Mouse (Mus musculus): ENCODE measurements at regions not wholly inside any gene's neighbourhood (a gene's known extent, or its start where the extent isn't known, plus 50 kb on each side); places are given as distances from the start of the nearest gene placed in this dataset.

DNA sequence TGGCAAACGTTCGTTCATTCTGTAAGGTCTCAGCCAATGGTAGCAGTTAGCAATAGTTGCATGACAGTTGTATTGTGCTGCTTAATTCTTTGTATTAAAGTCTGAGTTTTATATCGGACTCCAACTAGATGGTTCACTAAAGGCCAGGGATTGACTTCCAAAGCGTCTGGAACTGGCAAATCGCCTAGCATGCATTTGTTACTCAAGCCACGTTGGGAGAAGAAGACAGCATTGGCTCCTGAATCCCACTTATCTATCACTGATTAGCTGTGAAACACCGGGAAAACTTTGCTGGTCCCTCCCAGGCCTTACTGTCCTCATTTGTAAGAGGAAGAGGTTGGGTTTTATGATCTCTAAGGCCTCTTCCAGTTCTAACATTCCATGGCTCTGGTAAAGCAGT, 124.8 kb upstream of the Igf1 start:
- DNase-seq = no peak

DNA sequence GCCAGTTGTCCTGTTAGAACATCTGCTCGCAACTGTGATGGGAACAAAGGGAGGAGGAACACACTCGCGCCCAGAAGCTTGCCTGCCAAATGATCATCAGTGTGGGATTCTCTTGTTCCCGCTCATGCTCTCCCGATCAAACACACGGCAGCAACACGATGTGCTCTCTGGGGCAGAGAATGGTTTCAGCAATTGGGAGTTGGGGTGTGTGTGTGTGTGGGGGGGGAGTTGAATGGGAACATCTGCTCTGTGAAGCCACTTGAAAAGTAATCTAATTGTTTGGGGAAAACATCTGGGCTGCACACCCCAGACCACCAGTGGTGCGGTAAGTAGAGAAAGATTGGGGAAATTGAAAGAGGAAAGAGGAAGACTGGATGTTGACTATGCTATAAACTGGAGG, 117.7 kb upstream of the Igf1 start:
- DNase-seq = no peak

DNA sequence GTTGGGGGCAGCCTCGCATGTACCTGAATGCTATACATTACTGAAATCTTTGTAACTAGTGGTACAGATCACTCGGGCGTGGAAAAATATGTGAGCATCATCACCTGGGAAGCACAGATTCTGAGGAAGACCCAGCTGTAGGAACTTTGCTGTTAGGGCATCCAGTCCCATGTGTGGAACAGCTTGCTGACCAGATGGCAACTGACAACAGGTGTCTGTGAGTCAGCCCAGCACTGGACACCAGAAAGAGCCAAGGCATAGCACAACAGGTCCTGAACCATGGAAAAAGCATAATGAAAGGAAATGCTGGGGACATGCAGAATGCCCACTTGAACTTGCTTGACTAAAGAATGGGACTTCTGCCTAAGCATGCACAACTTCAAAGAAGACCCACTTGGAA, 115.3 kb upstream of the Igf1 start:
- peak; percentile 7 for DNase-seq

DNA sequence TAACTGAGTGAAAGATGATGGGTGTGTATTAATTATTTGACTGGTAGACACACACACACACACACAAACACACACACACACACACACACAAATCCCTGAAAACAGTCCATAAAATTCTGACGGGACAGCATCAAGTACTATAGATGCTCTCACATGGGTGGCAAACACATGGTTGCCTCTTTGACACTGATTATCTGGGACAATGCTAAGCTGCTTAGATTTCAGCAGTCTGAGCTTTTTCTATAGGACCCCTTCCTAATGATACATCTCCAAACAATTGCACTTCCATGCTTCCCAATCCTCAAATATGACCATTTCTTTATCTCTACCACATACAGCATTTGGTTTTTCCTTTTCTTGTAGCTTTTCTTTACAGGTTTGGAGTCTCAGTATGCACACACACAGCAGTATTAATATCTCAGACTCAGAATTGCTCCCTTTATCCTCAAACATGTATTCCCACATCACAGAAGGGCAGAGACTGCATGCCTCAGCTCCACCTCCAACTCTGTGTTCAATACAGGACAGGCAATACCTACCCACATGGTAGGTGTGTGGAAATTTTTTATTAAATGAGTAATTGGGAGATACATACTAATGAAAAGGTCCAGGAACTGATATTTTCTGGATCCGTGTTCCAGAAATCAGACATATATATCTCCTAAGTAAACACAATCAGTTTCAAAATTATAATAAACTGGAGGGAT, 110.1 kb upstream of the Igf1 start:
- no peak for DNase-seq

DNA sequence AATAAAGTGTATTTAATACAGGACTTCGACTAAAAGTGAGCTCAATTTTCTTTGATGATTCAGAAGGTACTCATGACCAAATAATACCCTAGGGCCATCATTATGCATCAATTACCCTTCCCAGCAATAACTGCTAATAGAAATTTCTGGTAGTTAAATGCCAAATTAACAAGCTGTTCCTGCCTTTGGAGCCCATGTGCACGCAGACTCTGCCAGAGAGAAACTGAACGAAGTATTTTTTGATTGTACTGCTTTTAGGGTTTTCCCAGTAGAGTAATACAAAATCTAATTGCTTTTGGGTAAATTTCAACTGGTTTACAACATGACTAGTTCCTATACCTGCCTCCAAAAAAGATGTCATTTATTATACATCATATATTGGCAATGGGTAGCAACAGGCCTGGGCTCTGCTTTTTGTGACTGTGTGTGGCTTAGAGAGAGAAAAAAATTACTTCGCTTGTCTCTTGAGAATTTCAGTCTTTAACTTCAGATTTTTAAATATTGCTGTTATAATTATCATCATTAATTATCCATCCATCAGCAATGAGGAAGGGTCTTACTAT, 109.4 kb upstream of the Igf1 start:
- no peak for DNase-seq

DNA sequence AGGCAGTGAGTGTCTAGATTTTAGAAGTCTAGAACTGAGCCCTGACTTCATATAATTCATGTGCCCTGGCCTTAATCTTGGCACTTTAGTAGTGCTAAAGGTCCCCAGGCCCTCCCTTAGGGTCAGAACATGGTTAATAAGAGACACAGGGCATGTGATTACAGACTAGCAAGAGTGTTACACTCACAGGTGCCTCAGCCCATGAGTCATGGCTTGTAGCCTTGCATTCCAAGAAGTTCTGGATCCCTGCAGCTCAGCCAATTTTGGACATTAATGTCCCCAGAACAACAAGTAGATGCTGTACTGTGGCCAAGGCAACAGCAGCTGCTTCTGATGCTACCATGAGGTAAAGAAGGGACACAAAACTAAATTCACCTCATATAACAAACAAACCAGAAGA, 107.7 kb upstream of the Igf1 start:
- DNase-seq = no peak

DNA sequence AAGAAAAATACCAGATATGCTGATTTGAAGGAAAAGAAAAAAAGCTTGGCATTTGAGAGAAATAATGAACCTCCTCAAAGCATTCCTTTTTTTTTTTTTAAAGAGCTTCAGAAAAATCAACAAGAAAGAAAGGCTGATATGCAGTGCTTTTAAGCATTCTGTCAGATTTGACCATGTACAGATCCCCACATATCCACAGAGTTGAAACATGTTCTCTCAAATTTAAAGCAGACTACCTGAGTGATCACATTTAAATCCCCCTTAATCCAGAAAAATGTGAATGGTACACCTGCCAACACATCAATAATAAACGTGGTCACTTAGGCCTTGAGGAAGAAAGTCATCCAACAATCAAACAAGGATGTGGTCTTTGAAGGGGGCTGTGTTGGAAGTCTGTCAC, 107.1 kb upstream of the Igf1 start:
- no peak for DNase-seq

DNA sequence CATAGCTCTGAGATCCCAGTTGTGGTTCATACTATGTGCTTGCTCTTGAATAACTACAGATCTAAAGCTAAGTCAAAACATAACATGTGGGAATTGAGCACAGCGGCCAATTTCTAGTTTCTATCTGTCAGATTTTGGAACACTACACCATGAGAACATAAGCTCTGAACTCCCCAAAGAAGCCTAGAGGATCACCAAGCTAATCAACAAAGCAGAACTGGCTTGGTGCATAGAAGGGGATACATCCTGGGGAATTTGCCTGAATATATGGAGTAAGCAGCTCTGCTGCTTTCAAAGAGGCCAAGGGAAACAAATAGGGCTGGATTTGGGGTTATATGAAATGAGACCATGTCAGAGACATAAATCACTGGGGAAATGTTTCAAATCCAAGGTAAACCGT, 105.9 kb upstream of the Igf1 start:
- DNase-seq = no peak

DNA sequence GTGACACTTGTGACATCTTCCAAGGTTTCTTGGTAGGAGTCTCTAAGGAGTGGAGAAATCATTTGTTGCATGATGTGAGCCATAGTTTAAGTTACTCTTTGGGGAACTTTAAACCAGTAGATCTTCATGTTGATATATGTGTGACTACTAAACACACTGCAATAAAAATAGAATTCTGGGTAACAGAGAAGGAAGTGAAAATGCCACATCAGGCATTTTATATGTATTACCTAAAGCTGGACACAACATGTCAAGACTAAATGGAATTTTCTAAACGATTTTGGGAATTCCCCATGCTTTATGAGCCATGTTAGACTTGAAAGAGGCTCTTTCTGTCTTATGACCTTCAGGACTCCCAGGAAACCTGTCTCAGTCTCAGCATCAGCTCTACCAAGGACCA, 104.6 kb upstream of the Igf1 start:
- DNase-seq = no peak

DNA sequence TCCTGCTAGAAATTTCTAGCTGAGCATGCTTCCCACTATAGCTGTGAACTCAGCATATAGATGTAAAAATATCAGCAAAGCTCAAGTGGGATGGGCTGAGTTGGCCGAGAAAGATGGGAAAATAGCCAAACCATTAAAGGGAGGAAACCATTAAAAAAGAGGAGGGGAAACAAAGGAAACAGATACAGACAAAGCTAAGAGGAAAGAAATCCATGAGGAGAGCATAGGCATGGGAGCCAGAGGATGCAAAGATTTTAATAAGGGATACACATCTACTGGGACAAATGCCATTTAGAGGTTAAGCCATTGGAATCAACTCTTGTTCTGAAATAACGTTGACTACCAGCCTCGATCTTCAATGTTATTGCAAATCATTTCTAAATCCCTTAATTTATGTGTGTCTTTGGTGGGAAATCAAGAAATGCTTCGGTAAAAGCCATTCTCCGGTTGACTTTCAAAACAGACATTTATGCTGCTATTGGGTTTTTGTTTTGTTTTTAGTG, 96.5 kb upstream of the Igf1 start:
- DNase-seq = no peak

DNA sequence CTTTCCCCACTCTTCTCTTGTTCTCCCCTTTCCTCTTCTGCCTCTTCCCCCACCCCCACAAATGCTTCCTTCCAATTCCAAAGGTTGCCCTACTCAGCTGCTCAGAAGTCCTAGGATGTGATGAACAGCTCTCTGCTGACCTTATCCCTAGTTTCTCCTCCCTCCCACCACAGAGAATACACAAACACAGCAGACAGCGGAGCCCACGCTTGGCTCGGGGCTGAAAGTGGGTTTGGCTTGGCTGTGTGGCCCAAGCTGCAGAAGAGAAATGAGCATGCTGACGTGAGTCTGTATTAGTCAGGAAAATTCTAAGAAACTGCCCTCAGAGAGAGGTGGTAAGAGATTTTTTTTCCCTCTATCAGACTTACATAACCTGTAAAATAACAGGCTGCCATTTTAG, 70.5 kb upstream of the Igf1 start:
- DNase-seq = no peak

DNA sequence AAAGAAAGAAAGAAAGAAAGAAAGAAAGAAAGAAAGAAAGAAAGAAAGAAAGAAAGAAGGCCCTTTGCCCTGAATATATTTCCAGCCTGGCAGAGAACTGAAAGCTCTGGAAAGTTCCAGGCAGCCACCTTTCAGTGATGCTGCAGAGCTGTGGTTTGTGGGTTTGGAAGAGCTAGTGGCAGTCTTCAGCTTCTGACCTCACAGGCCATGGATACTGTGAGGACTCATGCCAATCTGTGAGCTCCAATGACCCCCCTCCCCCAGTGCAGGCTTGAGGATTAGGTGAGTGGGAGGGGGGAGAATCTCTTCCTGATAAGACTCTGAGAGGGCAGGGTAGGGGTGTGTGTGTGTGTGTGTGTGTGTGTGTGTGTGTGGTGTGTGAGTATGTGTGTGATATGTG, 65.7 kb upstream of the Igf1 start:
- no peak for DNase-seq

DNA sequence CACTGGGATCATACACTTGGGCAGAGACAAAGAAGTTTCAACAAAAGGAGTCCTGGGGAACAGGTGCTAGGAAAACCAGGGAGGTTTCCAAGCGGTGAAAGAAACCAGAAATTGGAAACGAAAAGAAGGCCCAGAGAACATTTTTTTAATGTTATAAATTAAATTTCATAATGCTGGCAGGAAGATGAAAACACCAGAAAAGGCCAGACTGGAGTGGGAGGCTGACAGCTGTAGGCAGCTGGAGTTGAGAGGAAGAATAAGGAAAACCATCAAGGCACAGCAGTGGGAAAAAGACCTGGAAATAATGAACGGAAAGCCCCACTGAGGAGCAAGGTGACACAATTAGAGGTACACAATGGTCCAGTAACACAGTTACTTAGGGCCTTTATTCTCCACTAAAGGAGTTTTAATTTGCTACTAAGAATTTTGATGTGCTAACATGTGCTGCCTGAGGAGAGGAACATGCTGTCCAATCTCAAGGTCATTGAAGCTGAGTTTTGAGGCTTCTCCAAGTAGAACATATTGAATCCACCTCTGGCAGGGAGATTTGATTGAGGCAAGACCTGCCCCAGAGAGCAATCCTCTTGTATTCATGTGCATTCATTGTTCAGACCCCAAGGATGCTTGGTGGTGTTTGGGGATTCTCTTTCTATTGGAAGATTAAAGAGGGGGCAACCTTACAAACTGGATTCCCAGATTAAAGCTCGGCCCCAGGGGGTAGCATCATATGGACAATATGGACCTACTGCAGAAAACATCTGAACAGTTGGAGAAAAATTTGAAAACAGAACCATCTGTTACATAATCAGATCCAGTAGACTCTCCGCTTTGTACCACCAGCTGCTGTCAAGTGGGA, 53.9 kb upstream of the Igf1 start:
- DNase-seq = no peak

DNA sequence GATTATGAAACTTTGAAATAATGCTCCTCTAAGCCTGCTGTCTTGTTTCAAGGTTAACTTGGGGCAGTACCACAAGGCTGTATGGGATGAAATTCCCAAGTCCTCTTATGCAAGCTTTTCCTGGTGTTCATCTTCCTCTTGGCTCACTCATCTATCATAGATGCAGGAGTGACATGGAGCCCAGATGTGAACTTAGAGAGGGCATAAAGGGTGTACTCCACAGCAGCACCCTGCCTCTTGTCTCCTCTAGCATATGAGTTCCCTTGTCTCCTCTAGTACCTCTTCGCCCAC, 53.3 kb upstream of the Igf1 start:
- no peak for DNase-seq
